Mouse (Mus musculus): ENCODE results near the gene Rbp1.

- TF ChIP-seq CTCF (IDR thresholded peaks at IDR 0.05; ENCODE audit: extremely low read depth, insufficient read depth, low read length) (no peak), POLR2A (IDR thresholded peaks at IDR 0.05; ENCODE audit: extremely low read depth, insufficient read depth, low read length) (no peak)
These were observed 66.8 kb downstream of the Rbp1 start for GRCm38 (mm10) chr9:98489532-98489931.

Measured in cortical plate, adult 2 months (tissue).